Mouse (Mus musculus): Measurements from ENCODE around the gene Pmis2. TPM values are rescaled to one million over a fixed set of nuclear protein-coding genes. Genes with fewer than 3 reads are reported as not detected.

The Pmis2 gene
- total RNA-seq (2023): not detected

DNA sequence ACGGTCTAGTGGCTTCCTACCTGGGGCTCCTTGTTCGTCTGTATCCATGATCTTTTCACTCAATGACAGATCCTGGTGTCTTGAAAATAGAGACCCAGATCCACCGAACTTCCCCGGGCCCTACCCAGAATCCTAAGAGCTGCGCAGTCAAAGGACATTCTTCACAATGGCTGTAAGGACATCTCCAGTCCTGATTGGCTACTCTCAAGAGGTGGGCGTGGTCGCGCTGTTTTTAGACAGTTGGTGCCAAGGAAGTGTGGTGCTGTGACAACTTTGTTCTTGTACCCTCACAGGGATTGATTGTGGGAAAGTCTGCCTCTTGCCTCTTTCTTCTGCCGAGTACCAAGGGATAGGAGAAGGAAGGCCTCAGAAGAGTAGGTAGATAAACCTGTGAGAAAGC is at the start of gene Pmis2:
TSS of gene Pmis2 (minus strand) at position 126 of the 400 bp plus-strand sequence.

GRCm38 (mm10) chr7:30711942-30712341 is 40.5 kb upstream of the Pmis2 start, which contains the start of gene Atp4a:
TSS of gene Atp4a (plus strand) at chr7:30712209.

DNA sequence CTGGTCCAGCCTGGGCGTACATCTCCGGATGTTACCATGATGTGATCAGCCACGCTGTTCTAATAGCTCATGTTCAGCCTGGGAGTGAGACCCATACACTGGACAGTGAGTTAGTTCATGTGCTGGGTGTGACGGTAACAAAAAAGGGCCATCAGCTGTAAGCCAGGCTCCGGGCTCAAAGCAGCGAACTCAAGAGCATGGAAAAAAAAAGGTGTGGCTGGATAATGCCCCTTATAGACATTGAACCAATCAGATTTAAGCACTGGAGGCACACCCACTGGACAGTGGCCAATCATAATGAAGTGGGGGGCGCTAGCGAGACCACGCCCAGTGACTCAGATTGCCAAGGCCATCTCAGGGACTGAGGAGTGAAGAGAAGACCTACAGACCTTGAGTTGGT is 27.2 kb upstream of the Pmis2 start, which contains the start of gene 2200002J24Rik:
TSS of gene 2200002J24Rik (plus strand) at position 338 of the 400 bp plus-strand sequence.

GRCm38 (mm10) chr7:30664529-30665200 is 6.7 kb downstream of the Pmis2 start, which contains the start of gene Haus5:
TSS of gene Haus5 (minus strand) at chr7:30664994.

DNA sequence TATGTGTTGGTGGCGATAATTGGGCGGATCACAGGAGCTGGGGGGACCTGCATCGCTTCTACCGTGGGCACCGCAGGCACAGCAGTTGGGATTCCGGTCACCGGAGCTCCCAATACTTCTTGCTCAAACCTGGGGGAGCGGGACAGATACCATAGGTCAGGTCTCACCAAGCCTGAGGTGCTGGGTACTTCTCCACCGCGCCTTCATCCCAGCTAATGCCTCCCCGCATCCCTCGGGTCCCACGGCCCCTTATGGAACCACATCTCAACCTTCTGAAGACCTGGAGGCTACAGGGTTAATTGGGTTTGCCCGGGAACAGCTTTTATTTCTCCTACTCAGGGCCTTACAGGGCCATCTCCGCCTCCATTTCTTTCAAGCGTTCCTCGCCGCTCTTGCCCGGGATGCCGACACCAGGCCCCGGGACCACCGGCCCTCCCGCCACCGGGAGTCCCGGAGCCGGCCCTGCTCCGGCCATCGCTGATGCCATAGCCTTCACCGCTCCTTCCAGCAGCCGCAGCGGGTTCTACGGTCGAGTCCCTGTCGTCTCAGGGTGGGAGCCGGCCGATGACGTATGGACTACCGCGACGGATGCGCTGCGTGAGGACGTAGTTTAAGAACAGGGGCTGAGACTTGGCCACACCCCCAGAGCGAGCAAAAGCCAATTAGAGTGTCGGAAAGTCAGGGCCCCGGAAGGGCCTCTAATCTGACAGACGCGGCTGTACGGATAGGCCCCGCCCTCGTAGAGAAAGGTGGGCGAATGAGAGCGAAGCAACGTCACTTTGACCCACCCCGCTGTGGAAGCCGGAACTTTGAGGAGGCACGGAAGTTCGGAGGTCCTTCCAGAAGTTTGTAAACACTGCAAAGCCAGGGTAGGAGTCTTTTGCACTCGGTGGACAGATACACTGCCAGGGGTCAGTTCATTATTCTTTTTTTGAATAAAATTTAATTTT is 21.5 kb downstream of the Pmis2 start, which contains the start of gene Rbm42:
TSS of gene Rbm42 (minus strand) at position 727 of the 950 bp plus-strand sequence.

DNA sequence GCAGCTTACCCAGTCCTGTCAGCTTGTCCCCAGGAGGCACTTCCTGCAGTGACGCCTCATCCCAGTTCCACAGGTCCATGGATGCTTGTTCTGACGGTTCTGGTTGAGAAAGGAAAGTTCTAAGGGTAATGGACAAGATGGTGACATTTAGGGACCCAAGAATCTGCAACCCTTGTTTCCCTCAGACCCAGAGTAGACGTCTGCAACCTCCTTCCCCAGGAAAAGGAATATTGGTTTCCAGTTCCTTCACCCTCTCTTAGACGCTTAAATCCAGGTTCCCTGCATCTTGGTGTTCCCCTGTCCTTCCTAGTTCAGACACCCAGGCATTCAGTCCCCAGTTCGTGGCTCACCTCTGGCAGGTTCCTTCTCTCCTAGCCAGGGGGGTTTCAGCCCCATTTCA is 35.7 kb downstream of the Pmis2 start, which contains the start of gene Etv2:
TSS of gene Etv2 (minus strand) at position 101 of the 400 bp plus-strand sequence.

GRCm38 (mm10) chr7:30625530-30626384 is 45.6 kb downstream of the Pmis2 start, which contains the start of gene Cox6b1:
TSS of gene Cox6b1 (minus strand) at chr7:30626151.

Other genes with a start within 250 kb of the Pmis2 start
- gene Nfkbid, start 249.9 kb downstream of the Pmis2 start, total RNA-seq (2023): 60.6 TPM
- 0.37 TPM for gene Aplp1, start 226.1 kb downstream of the Pmis2 start, total RNA-seq (2023)
- not detected for gene Kirrel2, start 213.9 kb downstream of the Pmis2 start, total RNA-seq (2023)
- not detected for gene Nphs1, start 213.3 kb downstream of the Pmis2 start, total RNA-seq (2023)
- not detected for gene Prodh2, start 178.0 kb downstream of the Pmis2 start, total RNA-seq (2023)
- gene Arhgap33, start 136.5 kb downstream of the Pmis2 start, total RNA-seq (2023): 7.0 TPM
- gene Hspb6, start 119.4 kb downstream of the Pmis2 start, total RNA-seq (2023): 4.1 TPM
- 11.5 TPM for gene Proser3, start 119.3 kb downstream of the Pmis2 start, total RNA-seq (2023)
- 39.9 TPM for gene Lin37, start 111.8 kb downstream of the Pmis2 start, total RNA-seq (2023)
- 77.5 TPM for gene U2af1l4, start 108.3 kb downstream of the Pmis2 start, total RNA-seq (2023)
- 30.1 TPM for gene Gm49396, start 108.3 kb downstream of the Pmis2 start, total RNA-seq (2023)
- gene Psenen, start 108.0 kb downstream of the Pmis2 start, total RNA-seq (2023): 104 TPM
- 48.2 TPM for gene Igflr1, start 106.2 kb downstream of the Pmis2 start, total RNA-seq (2023)
- gene Kmt2b, start 82.9 kb downstream of the Pmis2 start, total RNA-seq (2023): 106 TPM
- not detected for gene Zbtb32, start 72.7 kb downstream of the Pmis2 start, total RNA-seq (2023)
- gene Upk1a, start 58.8 kb downstream of the Pmis2 start, total RNA-seq (2023): 0.49 TPM
- 185 TPM for gene Cox6b1, start 45.5 kb downstream of the Pmis2 start, total RNA-seq (2023)
- not detected for gene Etv2, start 35.8 kb downstream of the Pmis2 start, total RNA-seq (2023)
- 91.5 TPM for gene Rbm42, start 21.3 kb downstream of the Pmis2 start, total RNA-seq (2023)
- 37.6 TPM for gene Haus5, start 6.6 kb downstream of the Pmis2 start, total RNA-seq (2023)
- not detected for gene 2200002J24Rik, start 27.3 kb upstream of the Pmis2 start, total RNA-seq (2023)
- not detected for gene Atp4a, start 40.6 kb upstream of the Pmis2 start, total RNA-seq (2023)
- gene Tmem147, start 57.9 kb upstream of the Pmis2 start, total RNA-seq (2023): 47.1 TPM
- not detected for gene Gapdhs, start 72.1 kb upstream of the Pmis2 start, total RNA-seq (2023)
- 6.2 TPM for gene Sbsn, start 79.9 kb upstream of the Pmis2 start, total RNA-seq (2023)
- not detected for gene Dmkn, start 92.2 kb upstream of the Pmis2 start, total RNA-seq (2023)
- not detected for gene Krtdap, start 116.3 kb upstream of the Pmis2 start, total RNA-seq (2023)
- 1.3 TPM for gene Ffar2, start 152.2 kb upstream of the Pmis2 start, total RNA-seq (2023)
- gene Ffar3, start 184.6 kb upstream of the Pmis2 start, total RNA-seq (2023): not detected
- 1.3 TPM for gene Ffar1, start 190.0 kb upstream of the Pmis2 start, total RNA-seq (2023)
- 60.4 TPM for gene Cd22, start 208.7 kb upstream of the Pmis2 start, total RNA-seq (2023)
- gene Mag, start 243.3 kb upstream of the Pmis2 start, total RNA-seq (2023): not detected

Measured in CD8-positive naive resting alpha-beta T cell, adult 57 days (primary cell).